Mouse (Mus musculus): ENCODE measurements at regions not wholly inside any gene's neighbourhood (a gene's known extent, or its start where the extent isn't known, plus 50 kb on each side); places are given as distances from the start of the nearest gene placed in this dataset.

- no peaks in the 10 kb centered on the region for H3K27me3 ChIP-seq (ENCODE audit: insufficient read depth, low read length)
- H3K9me3 ChIP-seq (ENCODE audit: low read length) = no peaks in the 10 kb centered on the region
- H3K36me3 ChIP-seq (ENCODE audit: insufficient read depth) = no peaks in the 10 kb centered on the region
- H3K9ac ChIP-seq = no peak overlapping the region
- DNase-seq = peak; percentile 80
- 4% methylated on average over 3 of the region's 3 CpGs for WGBS
- 0 out of 2 replicates have a peak overlapping the region, but pooled peaks have one; percentile 23 for H3K4me2 ChIP-seq (ENCODE audit: low read depth)
- H3K27ac ChIP-seq (ENCODE audit: low read depth, low read length) = peak overlapping the region; percentile 77
- TF ChIP-seq CTCF (IDR thresholded peaks at IDR 0.05; ENCODE audit: low read depth) = 0 out of 2 replicates have a peak, but pooled peaks have one; percentile 25
- peaks cover 5% of the 10 kb centered on the region for H3K4me1 ChIP-seq (ENCODE audit: insufficient read depth)
- peak; percentile 92 for ATAC-seq
- no peak overlapping the region for H3K4me3 ChIP-seq (ENCODE audit: low read depth, low read length)
Observed at GRCm38 (mm10) chr16:72221912-72222502, 86.1 kb upstream of the Robo1 start.

DNA sequence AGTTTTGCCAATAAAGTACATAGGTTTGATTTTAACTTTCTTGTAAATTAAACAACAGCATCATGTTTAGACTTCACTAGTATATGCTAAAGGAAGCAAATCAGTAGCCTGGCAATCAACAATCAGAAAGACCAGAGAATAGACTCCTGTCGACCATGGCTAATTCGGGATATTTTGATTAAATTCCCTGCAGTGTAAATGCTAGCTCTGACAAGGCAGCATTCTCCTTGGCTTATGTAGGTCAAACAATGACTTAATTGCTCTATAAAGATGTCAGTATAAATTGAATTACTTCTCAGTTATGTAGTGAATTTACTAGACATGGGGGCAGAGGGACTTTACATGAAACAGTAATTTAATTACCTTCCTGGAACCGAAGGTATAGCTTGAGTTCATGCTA is 84.2 kb upstream of the Robo1 start:
- 16% methylated on average over 3 of the region's 3 CpGs for WGBS
- Histone ChIP-seq H3K9ac (no peak overlapping the region), H3K27me3 (ENCODE audit: insufficient read depth, low read length) (no peaks in the 10 kb centered on the region), H3K36me3 (ENCODE audit: insufficient read depth) (no peaks in the 10 kb centered on the region), H3K9me3 (ENCODE audit: low read length) (no peaks in the 10 kb centered on the region), H3K27ac (ENCODE audit: low read depth, low read length) (no peak overlapping the region), H3K4me3 (ENCODE audit: low read depth, low read length) (no peak overlapping the region), H3K4me1 (ENCODE audit: insufficient read depth) (peaks cover 5% of the 10 kb centered on the region), H3K4me2 (ENCODE audit: low read depth) (no peak overlapping the region)
- ATAC-seq (no peak), DNase-seq (no peak)
- no peak for TF ChIP-seq CTCF (IDR thresholded peaks at IDR 0.05; ENCODE audit: low read depth)

DNA sequence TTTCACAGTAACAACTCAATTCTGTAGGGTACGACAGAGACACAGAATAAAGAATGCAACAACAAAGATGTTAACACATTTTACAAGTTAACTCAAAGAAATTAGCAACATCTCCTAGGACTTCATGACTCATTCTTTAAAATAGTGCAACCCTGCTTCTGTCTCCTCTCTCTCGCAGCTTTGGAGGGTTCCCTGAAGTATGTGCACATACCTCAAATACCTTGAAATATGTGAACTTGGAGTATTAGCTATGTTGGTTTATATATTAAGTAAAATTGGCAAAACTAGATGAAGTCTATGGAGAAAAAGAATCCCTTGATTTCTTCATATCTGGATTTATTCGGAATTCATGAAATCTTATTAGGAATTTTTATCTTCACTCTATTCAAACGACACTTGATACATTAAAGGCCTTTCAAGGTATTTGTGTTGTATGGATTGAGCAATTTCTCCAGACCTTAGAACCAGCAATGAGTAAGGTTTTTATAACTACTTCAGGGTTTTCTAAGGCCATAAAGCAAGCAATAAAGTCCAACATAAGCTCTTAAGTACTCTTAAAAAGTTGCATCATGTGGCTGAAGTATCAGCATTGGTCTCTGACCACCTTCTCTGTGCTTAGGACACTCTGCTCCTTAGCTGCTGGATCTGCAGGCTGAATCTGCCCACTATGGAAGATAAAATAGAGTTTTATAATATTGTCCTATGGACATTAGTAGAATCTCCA is 82.8 kb upstream of the Robo1 start:
- H3K4me2 ChIP-seq (ENCODE audit: low read depth) = no peak overlapping the region
- TF ChIP-seq CTCF (IDR thresholded peaks at IDR 0.05; ENCODE audit: low read depth) = no peak
- 89% methylated on average over 4 of the region's 4 CpGs for WGBS

DNA sequence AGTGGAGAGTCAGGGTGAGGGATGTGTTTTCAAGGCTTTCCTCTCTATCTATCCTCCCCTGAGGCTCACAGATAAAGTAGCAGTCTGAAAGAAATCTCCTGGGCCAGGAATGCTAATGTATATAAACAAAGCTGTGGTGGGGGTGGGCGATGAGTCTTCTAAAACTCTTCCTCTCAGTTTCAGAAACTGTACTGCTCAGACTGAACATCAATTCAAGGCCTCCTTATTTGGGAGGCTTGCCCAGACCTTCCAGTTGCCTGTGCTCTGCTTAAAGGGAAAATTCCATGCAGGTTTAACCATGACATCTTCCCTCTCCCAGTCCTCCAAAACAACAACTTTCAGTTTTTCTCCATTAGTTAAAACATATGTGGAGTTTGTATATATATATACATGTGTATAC is 73.7 kb upstream of the Robo1 start:
- TF ChIP-seq CTCF (IDR thresholded peaks at IDR 0.05; ENCODE audit: low read depth) = no peak
- H3K4me2 ChIP-seq (ENCODE audit: low read depth) = no peak overlapping the region
- H3K9ac ChIP-seq = no peak overlapping the region
- no peak overlapping the region for H3K4me3 ChIP-seq (ENCODE audit: low read depth, low read length)
- no peaks in the 10 kb centered on the region for H3K4me1 ChIP-seq (ENCODE audit: insufficient read depth)
- H3K9me3 ChIP-seq (ENCODE audit: low read length) = no peaks in the 10 kb centered on the region
- 55% methylated on average over 1 of the region's 1 CpGs for WGBS
- H3K27me3 ChIP-seq (ENCODE audit: insufficient read depth, low read length) = no peaks in the 10 kb centered on the region
- H3K36me3 ChIP-seq (ENCODE audit: insufficient read depth) = no peaks in the 10 kb centered on the region
- no peak overlapping the region for H3K27ac ChIP-seq (ENCODE audit: low read depth, low read length)
- DNase-seq = no peak
- ATAC-seq = no peak

More for the DNA sequence above, 82.8 kb upstream of the Robo1 start:
- peaks cover 5% of the 10 kb centered on the region for H3K4me1 ChIP-seq (ENCODE audit: insufficient read depth)
- H3K4me3 ChIP-seq (ENCODE audit: low read depth, low read length) = no peak overlapping the region
- H3K27me3 ChIP-seq (ENCODE audit: insufficient read depth, low read length) = no peaks in the 10 kb centered on the region
- H3K27ac ChIP-seq (ENCODE audit: low read depth, low read length) = no peak overlapping the region
- no peaks in the 10 kb centered on the region for H3K36me3 ChIP-seq (ENCODE audit: insufficient read depth)
- no peaks in the 10 kb centered on the region for H3K9me3 ChIP-seq (ENCODE audit: low read length)
- no peak overlapping the region for H3K9ac ChIP-seq
- DNase-seq (no peak), ATAC-seq (no peak)

GRCm38 (mm10) chr16:72239631-72240030 is 68.5 kb upstream of the Robo1 start:
- no peaks in the 10 kb centered on the region for H3K4me1 ChIP-seq (ENCODE audit: insufficient read depth)
- no peak overlapping the region for H3K4me3 ChIP-seq (ENCODE audit: low read depth, low read length)
- no peak overlapping the region for H3K9ac ChIP-seq
- no peaks in the 10 kb centered on the region for H3K36me3 ChIP-seq (ENCODE audit: insufficient read depth)
- H3K4me2 ChIP-seq (ENCODE audit: low read depth) = no peak overlapping the region
- ATAC-seq (no peak), DNase-seq (no peak)
- no peak for TF ChIP-seq CTCF (IDR thresholded peaks at IDR 0.05; ENCODE audit: low read depth)
- no peak overlapping the region for H3K27ac ChIP-seq (ENCODE audit: low read depth, low read length)
- no peaks in the 10 kb centered on the region for H3K27me3 ChIP-seq (ENCODE audit: insufficient read depth, low read length)
- 79% methylated on average over 7 of the region's 7 CpGs for WGBS
- H3K9me3 ChIP-seq (ENCODE audit: low read length) = no peaks in the 10 kb centered on the region

DNA sequence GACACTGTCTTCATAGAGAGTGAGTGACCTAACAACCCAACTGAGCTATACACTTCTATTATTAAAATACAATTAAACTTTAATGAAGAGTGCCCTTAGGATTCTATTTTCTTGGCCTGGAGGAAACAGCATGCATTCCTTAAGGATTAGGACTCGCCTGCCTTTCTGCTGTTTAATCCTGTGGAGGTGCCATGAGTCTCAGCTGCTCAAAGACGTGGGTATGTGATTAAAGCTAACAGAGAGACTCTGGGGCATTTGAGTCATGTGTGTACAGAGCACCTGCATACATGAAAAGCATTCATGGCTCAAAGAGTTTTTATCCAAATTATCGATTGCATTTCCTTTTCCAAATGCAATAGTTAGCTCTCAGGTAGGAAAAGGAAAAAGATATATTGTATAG is 51.7 kb upstream of the Robo1 start:
- ATAC-seq = no peak
- H3K9ac ChIP-seq = no peak overlapping the region
- H3K4me1 ChIP-seq (ENCODE audit: insufficient read depth) = no peaks in the 10 kb centered on the region
- 36% methylated on average over 3 of the region's 3 CpGs for WGBS
- no peak overlapping the region for H3K4me3 ChIP-seq (ENCODE audit: low read depth, low read length)
- TF ChIP-seq CTCF (IDR thresholded peaks at IDR 0.05; ENCODE audit: low read depth) = no peak
- no peak overlapping the region for H3K27ac ChIP-seq (ENCODE audit: low read depth, low read length)
- no peak overlapping the region for H3K4me2 ChIP-seq (ENCODE audit: low read depth)
- H3K27me3 ChIP-seq (ENCODE audit: insufficient read depth, low read length) = no peaks in the 10 kb centered on the region
- H3K36me3 ChIP-seq (ENCODE audit: insufficient read depth) = no peaks in the 10 kb centered on the region
- no peak for DNase-seq
- no peaks in the 10 kb centered on the region for H3K9me3 ChIP-seq (ENCODE audit: low read length)

Data from forebrain, postnatal 0 days (tissue).